8 mouse cellular contexts compared by ENCODE assay signal in genomic region chr2:167347991-167348375, GRCm38 (mm10). TPM values are rescaled to one million over a fixed set of nuclear protein-coding genes. Genes with fewer than 3 reads are reported as not detected.
DNase-seq lines count a peak whose midpoint lies in the region; ATAC-seq and TF ChIP-seq lines count a peak whose summit lies in the region.

No protein-coding gene starts in this region.

- H3K79me2 ChIP-seq in CH12.LX (replicated peaks; ENCODE audit: control insufficient read depth, extremely low read depth, insufficient read depth, poor library complexity, severe bottlenecking): peaks cover 38% of the 10 kb centered on the region

- WGBS in embryonic facial prominence, embryonic 15.5 days: 5% methylated on average over 11 of the region's 11 CpGs
- 14% methylated on average over 11 of the region's 11 CpGs for WGBS in liver, embryonic 12.5 days (ENCODE audit: insufficient replicate concordance)
- WGBS in neural tube, embryonic 15.5 days: 7% methylated on average over 11 of the region's 11 CpGs

- H3K27ac ChIP-seq in CH12.LX (ENCODE audit: insufficient read depth, low read depth): no peak overlapping the region
- no peak overlapping the region; the same call in 1 of the 2 replicates for H3K27ac ChIP-seq in embryonic facial prominence, embryonic 15.5 days (replicated peaks)
- no peak overlapping the region for H3K27ac ChIP-seq in liver, embryonic 12.5 days
- H3K27ac ChIP-seq in neural tube, embryonic 15.5 days (replicated peaks): peak overlapping the region; percentile 91

- peak overlapping the region; percentile 72 for H3K9ac ChIP-seq in CH12.LX (ENCODE audit: insufficient read depth, low read depth)
- peak overlapping the region; percentile 71 for H3K9ac ChIP-seq in embryonic facial prominence, embryonic 15.5 days
- peak overlapping the region; percentile 90 for H3K9ac ChIP-seq in liver, embryonic 12.5 days
- H3K9ac ChIP-seq in neural tube, embryonic 15.5 days (replicated peaks): peak overlapping the region; percentile 86

- H3K4me2 ChIP-seq in CH12.LX (ENCODE audit: insufficient read depth, low read depth, poor library complexity, severe bottlenecking): peak overlapping the region; percentile 57
- peak overlapping the region; percentile 85 for H3K4me2 ChIP-seq in embryonic facial prominence, embryonic 15.5 days (replicated peaks)
- peak overlapping the region; percentile 96 for H3K4me2 ChIP-seq in liver, embryonic 12.5 days
- H3K4me2 ChIP-seq in neural tube, embryonic 15.5 days: peak overlapping the region; percentile 78

- peaks cover 22 to 71% of the 10 kb centered on the region in 2 experiments for H3K4me1 ChIP-seq in CH12.LX (ENCODE audit: control insufficient read depth in 1 of 2, insufficient read depth in 2 of 2)
- H3K4me1 ChIP-seq in embryonic facial prominence, embryonic 15.5 days: peaks cover 17% of the 10 kb centered on the region
- peaks cover 95% of the 10 kb centered on the region for H3K4me1 ChIP-seq in liver, embryonic 12.5 days
- peaks cover 43% of the 10 kb centered on the region for H3K4me1 ChIP-seq in neural tube, embryonic 15.5 days

- H3K36me3 ChIP-seq in CH12.LX (replicated peaks in 1 of 2; ENCODE audit: control insufficient read depth in 1 of 2, insufficient read depth in 1 of 2, low read length in 1 of 2): peaks cover 0 to 21% of the 10 kb centered on the region in 2 experiments
- no peaks in the 10 kb centered on the region for H3K36me3 ChIP-seq in embryonic facial prominence, embryonic 15.5 days
- 0 out of 2 replicates have a peak, but pooled peaks cover 3% of the 10 kb centered on the region for H3K36me3 ChIP-seq in liver, embryonic 12.5 days
- no peaks in the 10 kb centered on the region for H3K36me3 ChIP-seq in neural tube, embryonic 15.5 days

- in situ Hi-C loops in CH12.LX (cut with MboI; ENCODE audit: low pct_ligation_motif_present, low pct_unique_long_range_greater_than_20kb, low sequenced_read_pairs): no loop called here

- no peak for ATAC-seq in embryonic facial prominence, embryonic 15.5 days (ENCODE audit: insufficient number of reproducible peaks, low FRiP score, low TSS enrichment, low read depth)
- no peak for ATAC-seq in liver, embryonic 12.5 days
- ATAC-seq in neural tube, embryonic 15.5 days (ENCODE audit: low FRiP score): no peak

- no peaks in the 10 kb centered on the region for H3K9me3 ChIP-seq in CH12.LX (replicated peaks; ENCODE audit: low read length)
- H3K9me3 ChIP-seq in embryonic facial prominence, embryonic 15.5 days (replicated peaks): no peaks in the 10 kb centered on the region
- no peaks in the 10 kb centered on the region for H3K9me3 ChIP-seq in liver, embryonic 12.5 days (replicated peaks)
- H3K9me3 ChIP-seq in neural tube, embryonic 15.5 days (replicated peaks): no peaks in the 10 kb centered on the region

- H3K27me3 ChIP-seq in CH12.LX (replicated peaks): no peaks in the 10 kb centered on the region
- peaks cover 10% of the 10 kb centered on the region for H3K27me3 ChIP-seq in embryonic facial prominence, embryonic 15.5 days
- peaks cover 47% of the 10 kb centered on the region for H3K27me3 ChIP-seq in liver, embryonic 12.5 days (replicated peaks)
- H3K27me3 ChIP-seq in neural tube, embryonic 15.5 days (replicated peaks): 0 out of 2 replicates have a peak, but pooled peaks cover 8% of the 10 kb centered on the region

- dilution Hi-C loops in CH12.LX (cut with MboI; ENCODE audit: extremely low pct_ligation_motif_present, extremely low pct_unique_long_range_greater_than_20kb, low sequenced_read_pairs): no loop called here

- TF ChIP-seq EP300 in CH12.LX (IDR thresholded peaks at IDR 0.05; ENCODE audit: low read length): no peak

- no peak for TF ChIP-seq POLR2A in CH12.LX (IDR thresholded peaks at IDR 0.05; ENCODE audit: low read depth, low read length)

- TF ChIP-seq RAD21 in CH12.LX (IDR thresholded peaks at IDR 0.05; ENCODE audit: low read depth, low read length): no peak

- H3K4me3 ChIP-seq in CH12.LX (replicated peaks in 1 of 3; ENCODE audit: low read depth in 2 of 3, low read length in 2 of 3, poor library complexity in 1 of 3): peak overlapping the region; percentile 77 to 93 (median 83)
- H3K4me3 ChIP-seq in embryonic facial prominence, embryonic 15.5 days (replicated peaks): peak overlapping the region; percentile 79
- peak overlapping the region; percentile 76 for H3K4me3 ChIP-seq in liver, embryonic 12.5 days
- H3K4me3 ChIP-seq in neural tube, embryonic 15.5 days (replicated peaks): peak overlapping the region; percentile 84

- intact Hi-C loops in heart, postnatal 25 days (cut with DNase I): loop anchor here (5.0 kb wide), 1 partner anchor 69 kb away; no protein-coding TSS in a partner anchor

- DNase-seq in cerebellum, adult 18-20 months: peak; percentile 50 to 56
- DNase-seq in cerebellum, postnatal 4 days (ENCODE audit: low spot score in 2 of 2): no peak
- no peak for DNase-seq in CH12.LX (ENCODE audit: extremely low read depth)
- peak; percentile 39 for DNase-seq in heart, postnatal 25 days (ENCODE audit: low spot score)
- no peak for DNase-seq in spleen, postnatal 4 days (ENCODE audit: low spot score in 2 of 2)

- no peak for TF ChIP-seq CTCF in CH12.LX (conservative IDR thresholded peaks at IDR 0.05 in 1 of 2, IDR thresholded peaks at IDR 0.05 in 1 of 2; ENCODE audit: low read depth in 2 of 2, low read length in 2 of 2)

TF ChIP-seq in CH12.LX, 34 proteins besides CTCF, POLR2A, EP300 and RAD21:
- no peak for TF ChIP-seq USF1 (IDR thresholded peaks at IDR 0.05; ENCODE audit: low read depth, low read length)
- peak; percentile 24 for TF ChIP-seq MXI1 (IDR thresholded peaks at IDR 0.05; ENCODE audit: low read depth, low read length)
- peak; percentile 34; the same call in 1 of the 2 replicates for TF ChIP-seq CHD2 (IDR thresholded peaks at IDR 0.05; ENCODE audit: low read length)
- TF ChIP-seq PAX5 (IDR thresholded peaks at IDR 0.05; ENCODE audit: low read length): no peak
- peak; percentile 74; the same call in 1 of the 2 replicates for TF ChIP-seq CHD1 (IDR thresholded peaks at IDR 0.05; ENCODE audit: low read depth, low read length)
TF ChIP-seq in CH12.LX: peak in this region for 3.

RNA-seq across cellular contexts. Expression of gene B4galt5, which starts 1.0 kb away (rescaled TPM):
- total RNA-seq in CH12.LX (2012; rRNA removed) (12.5 and 14.4 TPM in 2 replicates), CH12.LX (2014; rRNA removed) (12.0 and 13.5 TPM in 2 replicates)
- 17.6 and 22.4 TPM in 2 replicates for polyA plus RNA-seq in CH12.LX (2012; ENCODE audit: insufficient read length, low read depth)
- 11.5 and 14.8 TPM in 2 replicates for polyA plus RNA-seq in embryonic facial prominence, embryonic 15.5 days (2015; fragmentation: Nextera tagmentation; extraction: Ambion mirVana)
- 10 to 100 TPM; 12.7 to 14.6 TPM for total RNA-seq in heart, postnatal 25 days (2021)
- polyA plus RNA-seq in liver, embryonic 12.5 days (2016; fragmentation: Nextera tagmentation; extraction: Ambion mirVana): 8.1 and 9.9 TPM in 2 replicates
- 19.9 and 28.4 TPM in 2 replicates for polyA plus RNA-seq in neural tube, embryonic 15.5 days (2015; fragmentation: Nextera tagmentation; extraction: Ambion mirVana)

Comparison
In these comparisons a context has a peak if more than half of its experiments do, and no peak if none do; other contexts are left out.
1. DNase-seq: peak in cerebellum, adult 18-20 months (2 of 2) and heart, postnatal 25 days (single experiment); none in cerebellum, postnatal 4 days (0 of 2), CH12.LX (single experiment) and spleen, postnatal 4 days (0 of 2).
2. Peak in every context shown above with its lines, with median percentiles within 50 percentile points of each other: H3K4me2 ChIP-seq, H3K4me3 ChIP-seq and H3K9ac ChIP-seq.